Comparison of ENCODE assay signal across 10 mouse cellular contexts in the genomic region with DNA sequence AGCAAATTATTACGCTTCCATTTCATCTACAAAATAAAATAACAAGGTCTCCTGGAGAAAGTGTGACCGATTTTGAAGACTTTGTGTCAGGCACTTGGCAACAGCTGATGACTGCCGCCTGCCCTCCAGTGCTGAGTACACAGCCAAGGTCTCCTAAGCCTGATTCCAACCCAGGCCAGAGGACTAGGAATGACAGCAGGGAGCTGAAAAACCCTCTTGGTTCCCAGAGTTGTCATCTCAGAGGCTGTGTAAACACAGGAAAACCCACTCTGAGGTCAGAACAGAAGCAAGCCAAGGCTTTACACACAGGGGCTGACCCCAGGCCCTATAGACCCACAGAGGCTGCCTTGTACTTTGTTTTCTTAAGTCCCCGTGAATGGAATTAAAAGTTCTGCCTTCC. TPM values are rescaled to one million over a fixed set of nuclear protein-coding genes. Genes with fewer than 3 reads are reported as not detected.
A peak's percentile ranks its signal among the peaks of the same experiment; 100 is the strongest.
DNase-seq lines count a peak whose midpoint lies in the region; ATAC-seq and TF ChIP-seq lines count a peak whose summit lies in the region.
"Had no signal": no experiment of that assay in that cellular context is flagged by ENCODE, and none has a peak within 500 bp of the region (broad histone marks: within the 10 kb centered on the region; RNA-seq: fewer than 3 reads in every experiment).

No protein-coding gene starts in this region.

- no peaks in the 10 kb centered on the region for H3K9me3 ChIP-seq in midbrain, postnatal 0 days (ENCODE audit: low read length)
- H3K9me3 ChIP-seq: limb, embryonic 13.5 days had no signal

- ATAC-seq in midbrain, postnatal 0 days (ENCODE audit: low FRiP score), result no peak
- ATAC-seq: forebrain, embryonic 14.5 days had no signal

- TF ChIP-seq POLR2A in liver, adult 2 months (IDR thresholded peaks at IDR 0.05; ENCODE audit: extremely low read depth, insufficient read depth, low read length), result no peak
- TF ChIP-seq POLR2A in brain, embryonic 14.5 days (IDR thresholded peaks at IDR 0.05; ENCODE audit: borderline replicate concordance, extremely low read depth, insufficient read depth, insufficient read length, poor library complexity, severe bottlenecking), result no peak

- peak overlapping the region; percentile 46; the same call in 1 of the 2 replicates for H3K27ac ChIP-seq in gastrocnemius, adult 2 months
- no peak overlapping the region for H3K27ac ChIP-seq in liver, adult 2 months (replicated peaks; ENCODE audit: insufficient read depth, low read depth, low read length)
- H3K27ac ChIP-seq in midbrain, postnatal 0 days (ENCODE audit: low read depth, low read length), result no peak overlapping the region
- H3K27ac ChIP-seq: limb, embryonic 13.5 days had no signal

- H3K4me3 ChIP-seq in gastrocnemius, adult 2 months, result no peak overlapping the region
- H3K4me3 ChIP-seq in liver, adult 2 months (ENCODE audit: insufficient read depth, low read depth, low read length), result no peak overlapping the region
- H3K4me3 ChIP-seq in midbrain, postnatal 0 days (ENCODE audit: low read depth, low read length), result no peak overlapping the region
- H3K4me3 ChIP-seq: limb, embryonic 13.5 days had no signal

- TF ChIP-seq CTCF in gastrocnemius, adult 2 months (IDR thresholded peaks at IDR 0.05), result no peak
- no peak for TF ChIP-seq CTCF in liver, adult 2 months (IDR thresholded peaks at IDR 0.05; ENCODE audit: low read depth, low read length)
- no peak for TF ChIP-seq CTCF in brain, embryonic 14.5 days (IDR thresholded peaks at IDR 0.05; ENCODE audit: borderline replicate concordance, extremely low read depth, insufficient read depth, insufficient read length)
- TF ChIP-seq CTCF in midbrain, postnatal 0 days (IDR thresholded peaks at IDR 0.05), result no peak

- intact Hi-C loops in gastrocnemius, adult 2 months (cut with DNase I), result no loop called here
- intact Hi-C loops in gastrocnemius, postnatal 36 days (cut with DNase I), result no loop called here

- WGBS in liver, adult 2 months, result 43% methylated on average over 4 of the region's 4 CpGs
- 42% methylated on average over 4 of the region's 4 CpGs for WGBS in midbrain, postnatal 0 days

- H3K27me3 ChIP-seq in liver, adult 2 months (ENCODE audit: control insufficient read depth, insufficient read depth, low read length), result no peaks in the 10 kb centered on the region
- no peaks in the 10 kb centered on the region for H3K27me3 ChIP-seq in midbrain, postnatal 0 days (ENCODE audit: insufficient read depth, low read length)
- H3K27me3 ChIP-seq: limb, embryonic 13.5 days had no signal

- DNase-seq in gastrocnemius, adult 2 months, result no peak
- no peak for DNase-seq in gastrocnemius, postnatal 36 days
- peak; percentile 46 for DNase-seq in liver, adult 2 months (ENCODE audit: extremely low read depth, low read depth, low spot score)
- no peak for DNase-seq in liver
- peak; percentile 22 for DNase-seq in brain, embryonic 14.5 days (ENCODE audit: low read depth)
- DNase-seq in midbrain, postnatal 0 days (ENCODE audit: low spot score), result peak; percentile 16
- no peak for DNase-seq in neural tube, embryonic 10.5 days (ENCODE audit: extremely low spot score, low spot score)
- DNase-seq in thymus, postnatal 10 days (ENCODE audit: low spot score in 2 of 2), result no peak

- peaks cover 35% of the 10 kb centered on the region for H3K4me1 ChIP-seq in liver, adult 2 months (ENCODE audit: control insufficient read depth, insufficient read depth, low read length)
- H3K4me1 ChIP-seq in midbrain, postnatal 0 days (ENCODE audit: insufficient read depth, low read length), result peaks cover 8% of the 10 kb centered on the region; the same call in 1 of the 2 replicates

- H3K4me2 ChIP-seq in midbrain, postnatal 0 days (ENCODE audit: low read depth, low read length, poor library complexity, severe bottlenecking), result no peak overlapping the region
- H3K4me2 ChIP-seq: limb, embryonic 13.5 days had no signal

- peaks cover 53% of the 10 kb centered on the region for H3K79me2 ChIP-seq in liver, adult 2 months (ENCODE audit: control insufficient read depth, insufficient read depth, low read length)

- H3K9ac ChIP-seq in liver, adult 2 months (ENCODE audit: low read depth, low read length), result no peak overlapping the region
- no peak overlapping the region for H3K9ac ChIP-seq in midbrain, postnatal 0 days (replicated peaks; ENCODE audit: low read length, poor library complexity, severe bottlenecking)
- H3K9ac ChIP-seq: limb, embryonic 13.5 days had no signal

- no peaks in the 10 kb centered on the region for H3K36me3 ChIP-seq in liver, adult 2 months (ENCODE audit: control insufficient read depth, insufficient read depth, low read length)
- no peaks in the 10 kb centered on the region for H3K36me3 ChIP-seq in midbrain, postnatal 0 days (ENCODE audit: insufficient read depth, low read length)
- H3K36me3 ChIP-seq: limb, embryonic 13.5 days had no signal

RNA-seq across cellular contexts. Expression of a gene that starts 35.1 kb away (rescaled TPM):
- 10 to 100 TPM in 1 of 2 experiments, 1 to 10 TPM in 1; 9.5 to 10.8 TPM for total RNA-seq in gastrocnemius, adult 2 months (2021)
- total RNA-seq in gastrocnemius, postnatal 36 days (2021), result 10 to 100 TPM in 1 of 2 experiments, 1 to 10 TPM in 1; 9.0 to 10.0 TPM
- 12.7 and 13.4 TPM in 2 replicates for total RNA-seq in liver, adult 2 months (2014; rRNA removed)
- polyA plus RNA-seq in liver, adult 2 months (2012; rRNA removed), result 4.4 and 5.3 TPM in 2 replicates
- 25.1 and 25.6 TPM in 2 replicates for polyA plus RNA-seq in brain, embryonic 14.5 days (2012; rRNA removed)
- total RNA-seq in midbrain, postnatal 0 days (2014; rRNA removed), result 26.7 and 39.4 TPM in 2 replicates
- 9.0 and 10.9 TPM in 2 replicates for polyA plus RNA-seq in midbrain, postnatal 0 days (2015; fragmentation: Nextera tagmentation; extraction: Ambion mirVana)

Comparison
In these comparisons a context has a peak if more than half of its experiments do, and no peak if none do; other contexts are left out.
1. DNase-seq: peak in liver, adult 2 months (single experiment), brain, embryonic 14.5 days (single experiment) and midbrain, postnatal 0 days (single experiment); none in gastrocnemius, adult 2 months (single experiment), gastrocnemius, postnatal 36 days (0 of 2), liver (single experiment), neural tube, embryonic 10.5 days (single experiment) and thymus, postnatal 10 days (0 of 2).